Mouse (Mus musculus) right cerebral cortex, postnatal 4 days (tissue): ENCODE measurements around the gene Mgarp.
"Not testable (repeated sequence)": the region's sequence is repeated elsewhere in the genome, so short reads cannot be mapped to it uniquely, and the experiment has no call there.

Experiments used
- DNase-seq: peaks from one replicate; pipeline ENCODE4 v3.0.0-alpha.2; 2022

Gene Mgarp

DNA sequence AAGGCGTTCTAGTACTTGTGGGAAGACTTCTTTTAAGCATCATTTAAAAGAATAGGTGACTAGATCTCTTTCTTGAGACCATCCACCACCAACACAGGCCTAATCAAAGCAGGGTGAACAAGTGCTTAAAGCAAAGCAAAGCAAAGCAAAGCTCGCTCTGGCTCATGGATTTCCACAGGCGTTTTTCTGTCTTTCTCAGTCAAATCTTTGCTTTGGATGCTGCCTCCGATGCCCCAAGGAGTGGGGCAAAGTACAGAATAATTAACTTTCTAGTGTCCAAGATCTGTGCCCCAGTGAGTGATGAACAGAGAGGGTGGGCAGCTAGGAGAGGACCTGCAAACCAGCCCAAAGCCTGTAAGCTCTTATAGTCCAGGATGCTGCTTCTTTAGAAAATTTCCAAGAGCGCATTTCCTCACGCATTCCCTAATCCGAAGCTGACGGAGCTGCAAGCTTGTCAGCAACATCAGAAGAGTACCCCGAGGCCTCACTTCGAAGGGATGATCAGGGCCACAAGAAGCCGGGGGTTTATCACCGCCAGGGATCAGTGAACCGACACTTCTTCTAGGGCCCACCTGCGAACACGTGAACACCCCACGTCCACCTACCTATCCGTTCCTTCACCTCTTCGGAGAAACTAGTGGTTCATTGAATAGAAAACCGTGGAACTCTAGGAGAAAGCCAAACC is 935 bp downstream of the Mgarp start:
- no peak for DNase-seq

DNA sequence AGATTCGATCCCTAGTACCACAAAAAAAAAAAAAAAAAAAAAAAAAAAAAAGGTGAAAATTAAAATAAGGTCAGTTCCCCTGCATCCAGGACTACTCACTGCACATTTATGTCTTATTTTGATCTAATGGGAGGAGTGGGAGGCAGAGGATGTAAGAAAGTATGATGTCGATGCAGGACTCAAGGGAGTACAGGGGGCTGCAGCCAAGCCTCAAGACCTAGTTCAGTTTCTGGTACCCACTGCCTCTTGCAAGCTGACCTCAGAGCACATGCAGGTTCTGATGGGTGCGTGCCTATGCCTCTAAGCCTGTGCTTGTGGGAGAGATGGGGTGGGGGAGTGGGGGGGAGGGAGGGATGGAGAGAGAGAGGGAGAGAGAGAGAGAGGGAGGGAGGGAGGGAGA is 1.7 kb downstream of the Mgarp start:
- DNase-seq: no peak

DNA sequence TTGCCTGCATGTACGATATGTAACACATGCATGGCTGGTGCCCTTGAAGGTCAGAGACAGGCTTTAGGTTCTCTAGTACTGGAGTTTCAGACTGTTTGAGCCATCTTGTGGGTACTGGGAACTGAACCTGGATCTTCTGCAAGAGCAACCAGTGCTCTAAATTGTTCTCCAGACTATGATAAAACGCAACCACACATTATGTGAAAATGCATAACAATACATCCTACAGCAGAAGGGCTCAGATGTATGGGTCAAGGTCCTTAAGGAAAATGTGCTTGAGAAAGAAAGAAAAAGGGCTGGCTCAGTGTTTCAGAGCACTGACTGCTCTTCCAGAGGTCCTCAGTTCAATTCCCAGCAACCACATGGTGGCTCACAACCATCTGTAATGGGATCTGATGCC is 2.9 kb downstream of the Mgarp start:
- no peak for DNase-seq

DNA sequence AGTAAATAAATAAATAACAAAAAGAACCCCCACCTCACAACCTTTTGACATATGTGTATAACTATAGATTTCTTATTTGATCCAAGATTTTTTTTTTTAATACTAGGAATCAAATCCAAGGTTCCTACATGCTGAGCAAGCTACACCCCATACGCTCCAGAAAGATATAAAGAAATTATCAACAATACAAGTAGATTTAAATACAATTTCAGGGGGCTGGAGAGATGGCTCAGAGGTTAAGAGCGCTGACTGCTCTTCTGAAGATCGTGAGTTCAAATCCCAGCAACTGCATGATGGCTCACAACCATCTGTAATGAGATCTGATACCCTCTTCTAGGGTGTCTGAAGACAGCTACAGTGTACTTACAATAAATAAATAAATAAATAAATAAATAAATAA is 3.5 kb downstream of the Mgarp start:
- not testable (repeated sequence) for DNase-seq

DNA sequence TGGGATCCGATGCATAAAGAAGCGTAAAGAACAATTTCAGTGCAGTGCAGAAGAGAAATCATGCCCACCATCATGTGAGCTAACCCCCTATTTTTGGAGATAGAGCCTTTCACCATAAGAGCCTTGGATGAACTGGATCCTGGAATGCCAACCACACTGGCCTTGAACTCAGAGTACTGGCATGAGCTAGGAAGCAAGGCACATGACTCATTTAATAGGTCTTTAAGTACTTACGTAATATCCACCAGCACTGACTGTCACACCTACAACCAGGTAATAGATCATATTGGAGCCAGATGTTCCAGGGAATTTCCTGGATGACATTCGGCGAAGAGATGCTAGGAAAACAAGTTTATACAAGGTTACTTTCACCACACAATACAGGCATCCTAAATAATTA is 4.9 kb downstream of the Mgarp start:
- no peak for DNase-seq

DNA sequence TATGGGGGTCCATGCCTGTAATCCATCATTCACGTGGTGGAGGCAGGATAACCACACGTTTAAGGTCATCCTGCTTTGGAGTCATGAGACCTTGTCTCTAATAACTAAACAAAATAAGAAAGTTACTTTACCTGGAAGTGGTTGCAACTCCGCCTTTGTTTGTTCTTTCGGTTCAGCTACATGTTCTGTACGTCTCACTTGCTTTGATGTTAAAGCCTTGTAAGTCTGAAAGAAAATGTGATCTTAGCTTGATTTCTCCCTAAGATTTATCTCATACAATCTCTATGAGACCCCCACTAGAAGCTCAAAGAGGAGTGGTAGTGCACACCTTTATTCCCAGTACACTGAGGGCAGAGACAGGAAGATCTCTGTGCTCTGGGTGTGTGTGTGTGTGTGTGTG is 5.4 kb downstream of the Mgarp start:
- DNase-seq: no peak

DNA sequence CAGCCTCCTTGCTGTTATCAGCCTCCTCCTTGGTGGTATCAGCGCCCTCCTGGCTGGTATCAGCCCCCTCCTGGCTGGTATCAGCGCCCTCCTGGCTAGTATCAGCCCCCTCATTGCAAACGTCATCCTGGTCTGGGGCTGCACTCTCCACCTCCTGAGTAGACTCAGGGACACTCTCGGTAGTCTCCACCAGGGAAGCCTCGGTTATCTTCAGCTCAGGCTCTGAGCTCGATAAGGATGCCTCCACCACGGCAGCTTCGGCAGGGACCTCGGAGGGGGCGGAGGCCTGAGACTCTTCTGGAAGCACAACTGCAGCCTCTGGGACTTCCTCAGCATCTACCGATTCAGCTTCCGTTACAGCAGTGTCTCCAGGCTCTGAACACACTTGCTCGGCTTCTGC is 7.6 kb downstream of the Mgarp start:
- DNase-seq: no peak

DNA sequence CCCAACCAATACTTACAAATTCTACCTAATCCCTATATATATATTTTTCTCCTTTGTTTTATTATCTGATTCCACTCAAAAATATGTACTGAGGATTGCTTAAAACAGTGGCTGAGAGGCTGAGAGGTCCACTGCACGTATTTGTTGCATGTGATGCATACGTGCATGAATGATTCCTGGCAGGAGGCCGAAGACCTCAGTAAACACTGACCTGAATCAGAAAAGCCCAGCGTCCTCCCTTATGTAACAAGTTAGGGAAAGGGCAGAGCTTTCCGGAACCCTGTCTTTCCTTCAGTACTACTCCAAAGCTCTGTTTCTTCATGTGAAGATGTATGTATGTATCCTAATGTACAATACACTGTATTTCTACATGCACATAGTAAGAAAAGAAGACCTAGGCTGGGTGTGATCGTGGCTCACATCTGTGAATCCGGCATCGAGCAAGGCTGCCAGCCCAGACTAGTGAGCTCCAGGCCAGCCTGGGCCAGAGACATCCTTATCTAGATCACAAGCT is 8.6 kb downstream of the Mgarp start:
- no peak for DNase-seq

DNA sequence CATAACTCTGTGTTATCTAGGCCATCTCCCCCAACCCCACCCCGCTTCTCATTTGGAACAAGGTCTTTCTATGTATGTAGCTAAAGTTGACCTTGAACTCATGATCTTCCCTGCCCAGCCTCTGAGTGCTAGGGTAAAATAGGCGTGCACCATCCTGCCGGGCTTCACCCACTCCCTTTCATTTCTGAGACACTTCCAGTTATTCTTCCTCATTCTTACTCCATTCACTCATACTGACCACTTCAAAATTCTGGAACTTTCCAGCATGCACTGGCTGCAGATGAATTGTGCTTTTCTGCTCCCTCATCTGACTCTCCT is 9.4 kb downstream of the Mgarp start:
- no peak for DNase-seq

DNA sequence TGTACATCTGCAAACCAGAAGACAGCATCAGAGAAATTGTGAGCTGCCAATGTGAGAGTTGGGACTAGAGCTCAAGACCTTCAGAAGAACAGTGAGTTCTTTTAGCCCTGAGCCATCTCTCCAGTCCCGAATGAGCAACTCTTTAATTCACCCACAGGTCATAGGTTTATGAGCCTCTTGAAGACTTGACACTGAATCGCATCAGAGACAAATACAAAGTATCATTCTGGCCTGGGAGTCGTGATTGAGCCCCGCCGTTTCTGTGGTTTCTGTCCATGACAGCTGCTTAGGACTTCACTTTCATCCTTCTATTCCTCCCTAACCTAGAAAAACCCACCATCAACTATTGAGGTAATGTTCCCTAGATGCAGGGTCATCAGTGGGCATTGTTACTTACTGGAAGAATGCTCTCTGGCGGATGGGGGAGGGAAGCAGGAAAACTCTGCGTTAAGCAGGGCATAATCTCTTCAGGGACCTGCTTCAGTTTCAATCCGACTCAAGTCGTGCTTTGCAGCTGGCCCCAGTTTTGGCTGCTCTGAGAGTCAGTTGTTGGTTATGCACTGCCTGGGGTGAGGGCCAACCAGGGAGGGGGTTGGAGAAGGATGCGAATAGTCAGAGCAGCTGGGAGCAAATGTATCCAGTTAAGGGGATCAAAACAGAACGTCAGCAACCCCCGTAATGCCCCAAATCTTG is 10.0 kb downstream of the Mgarp start:
- no peak for DNase-seq

DNA sequence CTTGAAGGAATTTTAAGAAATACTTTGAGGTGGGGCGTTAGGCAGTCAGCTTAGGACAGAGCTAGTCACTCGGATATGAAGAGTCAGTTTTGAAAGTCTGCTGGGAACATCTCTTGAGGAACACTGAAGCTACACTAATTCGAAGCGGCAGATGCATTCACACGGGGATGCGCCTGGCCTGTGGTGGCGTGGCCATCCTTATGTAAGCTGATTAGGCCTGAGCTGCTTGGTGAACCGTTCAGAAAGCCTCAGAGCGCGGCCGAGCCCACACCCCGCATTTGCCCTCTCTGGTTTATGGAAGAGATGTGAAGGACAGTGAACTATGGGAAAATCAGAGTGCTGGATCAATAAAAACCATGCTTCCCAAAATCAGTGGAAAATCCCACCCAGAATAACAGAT is 13.1 kb downstream of the Mgarp start:
- DNase-seq: no peak

DNA sequence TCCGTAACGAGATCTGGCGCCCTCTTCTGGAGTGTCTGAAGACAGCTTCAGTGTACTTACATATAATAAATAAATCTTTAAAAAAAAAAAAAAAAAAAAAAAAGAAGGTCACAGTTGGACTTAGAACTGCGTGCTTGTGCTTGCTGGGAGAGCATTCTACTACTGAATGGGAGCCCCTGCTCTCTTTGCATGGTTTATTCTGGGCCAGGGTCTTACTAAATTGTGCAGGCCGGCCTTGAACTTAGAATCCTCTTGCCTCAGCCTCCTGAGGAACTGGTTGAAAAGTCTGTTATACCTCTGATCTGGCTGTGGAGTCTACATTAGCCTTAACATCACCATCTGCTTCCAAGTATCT is 15.9 kb downstream of the Mgarp start:
- DNase-seq: no peak

DNA sequence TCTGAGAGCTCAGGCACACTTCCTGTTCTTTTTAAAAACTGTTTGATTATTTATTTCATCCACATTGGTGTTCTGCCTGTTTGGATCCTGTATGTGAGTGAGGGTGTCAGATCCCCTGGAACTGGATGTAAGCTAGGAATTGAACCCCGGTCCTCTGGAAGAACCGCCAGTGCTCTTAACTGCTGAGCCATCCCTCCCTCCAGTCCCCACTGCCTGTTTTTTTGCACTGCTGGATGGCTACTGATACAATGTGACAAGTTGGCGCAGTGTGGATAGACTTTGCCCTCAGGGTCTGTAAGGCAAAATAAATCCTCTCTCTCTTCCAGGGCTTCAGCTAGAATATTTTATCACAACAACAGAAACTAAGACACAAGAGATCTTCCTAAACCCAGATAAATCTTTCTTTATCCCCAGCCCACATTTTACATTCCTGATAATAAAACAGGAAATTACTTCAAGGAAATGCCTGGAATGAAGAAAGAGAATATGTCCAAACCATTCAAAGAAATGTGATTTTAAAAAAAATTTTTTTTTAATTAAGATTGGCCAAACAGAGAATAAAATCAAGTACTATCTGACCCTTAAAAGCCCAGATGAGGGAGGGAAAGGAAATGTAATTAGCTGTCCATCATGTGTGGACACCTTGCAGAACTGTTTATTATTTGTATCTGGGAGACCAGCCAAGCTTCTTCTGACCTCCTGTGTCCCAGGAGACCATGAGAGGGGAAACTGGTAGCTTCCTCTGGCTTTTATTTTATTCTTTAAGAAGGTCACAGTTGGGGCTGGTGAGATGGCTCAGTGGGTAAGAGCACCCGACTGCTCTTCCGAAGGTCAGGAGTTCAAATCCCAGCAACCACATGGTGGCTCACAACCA is 16.5 kb downstream of the Mgarp start:
- DNase-seq: no peak

DNA sequence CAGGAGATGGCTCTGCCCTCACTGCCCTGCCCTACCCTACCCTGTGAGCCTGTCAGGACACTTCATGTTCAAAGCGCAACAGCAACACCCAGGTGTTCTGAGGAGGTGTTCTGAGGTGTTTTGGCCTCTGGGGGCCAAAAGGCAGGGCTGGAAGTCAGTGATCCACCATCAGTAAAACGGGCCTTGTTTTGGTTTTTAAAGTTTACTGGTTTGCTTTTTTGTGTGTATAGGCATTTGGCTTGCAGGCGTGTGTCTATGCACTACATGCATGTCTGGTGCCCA is 17.9 kb downstream of the Mgarp start:
- DNase-seq: no peak

DNA sequence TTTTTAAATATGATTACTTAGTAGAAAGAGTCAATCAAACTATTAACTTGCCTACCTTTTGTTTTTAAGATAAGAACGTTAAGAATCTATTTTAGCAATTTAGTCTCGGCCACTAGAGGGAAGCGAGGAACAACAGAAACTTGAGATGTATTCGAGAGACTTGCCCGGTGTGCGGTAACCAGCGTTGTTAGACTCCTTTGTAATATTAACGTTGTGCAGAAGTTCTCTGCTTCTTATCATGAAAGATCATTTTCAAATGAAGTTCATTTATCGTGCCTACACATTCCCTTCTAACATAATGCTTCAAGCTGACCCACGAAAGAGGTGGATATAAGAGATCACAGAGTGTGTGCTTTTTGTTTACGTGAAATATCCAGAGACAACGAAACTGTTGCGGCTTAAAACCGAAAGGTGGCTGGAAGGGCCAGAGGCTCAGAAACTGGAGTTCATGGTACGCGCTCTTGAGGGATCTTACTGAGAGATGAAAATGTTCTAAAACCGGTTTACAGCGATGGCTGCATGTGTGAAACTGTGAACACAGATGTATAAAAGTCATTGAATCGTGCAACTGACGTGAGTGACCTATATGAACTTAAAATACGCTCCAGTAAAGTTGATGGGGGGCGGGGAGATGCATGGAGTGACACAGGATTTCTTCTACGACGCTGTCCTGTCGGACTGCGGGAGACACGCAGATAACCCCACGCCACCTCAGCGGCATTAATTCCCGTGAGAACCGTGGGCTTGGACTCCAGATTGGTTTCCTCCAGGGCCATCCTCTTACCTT is 18.5 kb downstream of the Mgarp start:
- DNase-seq: no peak

DNA sequence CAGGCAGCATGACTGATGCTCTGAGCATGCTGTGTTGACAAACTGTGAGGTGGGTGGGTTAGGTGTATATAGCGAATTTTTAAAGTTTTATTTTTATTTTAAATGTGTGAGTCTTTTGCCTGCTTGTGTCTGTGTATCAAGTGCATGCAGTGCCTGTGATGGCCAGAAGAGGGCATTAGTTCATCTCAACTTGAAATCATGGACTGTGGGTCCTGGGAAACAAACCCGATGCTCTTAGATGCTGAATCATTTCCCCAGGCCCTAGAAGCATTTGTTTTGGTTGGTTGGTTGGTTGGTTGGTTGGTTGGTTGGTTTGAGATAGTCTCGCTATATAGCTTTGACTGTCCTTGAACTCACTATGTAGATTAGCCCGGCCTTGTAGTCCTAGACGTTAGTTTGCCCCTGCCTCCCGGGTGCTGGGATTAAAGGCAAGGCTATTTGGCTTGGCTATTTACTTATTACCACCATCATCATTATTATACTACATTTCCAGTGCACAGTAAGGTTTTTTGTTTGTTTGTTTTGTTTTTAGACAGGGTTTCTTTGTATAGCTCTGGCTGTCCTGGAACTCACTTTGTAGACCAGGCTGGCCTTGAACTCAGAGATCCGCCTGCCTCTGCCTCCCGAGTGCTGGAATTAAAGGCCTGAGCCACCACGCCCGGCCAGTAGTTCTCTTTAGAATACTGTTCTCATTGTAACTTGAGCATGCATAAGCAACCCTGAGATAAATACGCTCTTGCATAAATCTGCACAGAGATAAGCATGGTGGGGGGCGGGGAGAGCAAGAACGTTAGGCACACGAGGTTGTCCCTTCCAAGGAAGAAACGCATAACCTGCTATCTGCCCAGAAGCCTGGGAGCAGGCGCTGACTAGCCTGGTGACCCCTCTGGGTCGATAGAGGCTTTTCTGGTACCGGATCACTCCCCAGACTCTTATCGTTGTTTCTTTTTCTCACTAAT is 21.0 kb downstream of the Mgarp start:
- peak; percentile 42 for DNase-seq

DNA sequence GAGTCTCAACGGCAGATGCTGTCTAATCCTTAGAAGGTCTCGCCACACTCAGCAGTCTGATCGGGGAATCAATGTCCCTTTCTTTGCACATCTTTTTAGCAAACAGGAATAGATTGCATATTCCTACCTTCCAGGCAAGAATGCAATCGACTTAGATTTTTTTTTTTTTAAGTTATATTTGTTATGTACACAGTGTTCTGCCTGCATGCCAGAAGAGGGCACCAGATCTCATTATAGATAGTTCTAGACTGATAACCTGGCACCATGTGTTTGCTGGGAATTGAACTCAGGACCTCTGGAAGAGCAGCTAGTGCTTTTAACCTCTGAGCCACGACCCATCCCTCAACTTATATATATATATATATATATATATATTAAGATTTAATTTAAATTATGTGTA is 23.0 kb downstream of the Mgarp start:
- no peak for DNase-seq

DNA sequence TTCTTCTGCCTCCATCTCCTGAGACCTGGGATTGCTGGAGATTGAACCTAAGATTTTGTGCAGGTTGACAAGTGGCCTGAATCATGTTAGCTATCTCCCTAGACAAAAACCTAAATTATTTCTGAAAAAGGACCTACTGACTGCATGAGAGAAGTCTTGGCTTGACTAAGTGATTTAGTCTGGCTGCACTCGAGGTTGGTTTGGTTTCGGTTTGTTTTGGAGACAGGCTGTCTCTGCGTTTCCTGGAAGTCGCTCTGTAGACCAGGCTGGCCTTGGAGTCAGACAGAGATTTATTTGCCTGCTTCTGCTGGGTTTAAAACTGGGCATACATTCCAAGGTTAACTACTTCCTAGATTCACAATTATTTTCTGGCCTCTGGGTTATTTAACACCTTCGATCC is 23.7 kb downstream of the Mgarp start:
- DNase-seq: no peak

DNA sequence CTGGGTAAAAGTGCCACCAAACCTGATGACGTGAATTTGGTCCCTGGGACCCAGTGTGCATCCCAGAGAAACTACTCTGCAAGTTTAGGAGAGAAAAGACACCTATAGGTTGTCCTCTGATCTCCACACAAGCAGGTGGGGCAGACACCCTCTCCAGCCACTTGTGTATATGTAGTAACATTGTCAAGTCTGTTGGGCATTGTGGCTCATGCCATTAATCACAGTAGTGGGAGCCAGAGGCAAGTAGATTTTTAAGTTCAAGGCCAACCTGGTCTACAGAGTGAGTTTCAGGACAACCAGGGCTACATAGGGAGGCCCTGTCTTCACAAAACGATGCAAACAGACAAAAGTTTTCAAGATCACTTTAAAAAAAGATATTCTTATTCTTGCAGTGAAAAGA is 24.7 kb downstream of the Mgarp start:
- no peak for DNase-seq

DNA sequence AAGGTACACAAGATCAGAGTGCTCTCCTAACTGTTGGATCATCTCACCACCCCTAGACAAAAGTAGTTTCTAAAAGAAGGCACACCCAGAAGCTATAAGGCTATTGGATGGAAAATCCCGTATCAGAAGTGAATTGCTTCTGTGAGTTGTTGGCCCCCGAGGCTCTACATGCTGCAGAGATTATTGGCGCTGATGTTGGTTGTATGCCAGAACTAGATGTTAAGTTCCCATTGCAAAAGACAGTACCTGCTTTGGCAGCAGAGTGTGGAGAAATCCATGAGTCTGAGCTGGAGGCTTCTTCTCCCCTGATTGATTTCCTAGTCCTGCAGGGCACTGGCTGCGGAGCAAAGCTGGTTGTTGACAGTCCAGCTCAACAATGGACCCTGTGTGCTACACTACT is 28.5 kb downstream of the Mgarp start:
- no peak for DNase-seq

DNA sequence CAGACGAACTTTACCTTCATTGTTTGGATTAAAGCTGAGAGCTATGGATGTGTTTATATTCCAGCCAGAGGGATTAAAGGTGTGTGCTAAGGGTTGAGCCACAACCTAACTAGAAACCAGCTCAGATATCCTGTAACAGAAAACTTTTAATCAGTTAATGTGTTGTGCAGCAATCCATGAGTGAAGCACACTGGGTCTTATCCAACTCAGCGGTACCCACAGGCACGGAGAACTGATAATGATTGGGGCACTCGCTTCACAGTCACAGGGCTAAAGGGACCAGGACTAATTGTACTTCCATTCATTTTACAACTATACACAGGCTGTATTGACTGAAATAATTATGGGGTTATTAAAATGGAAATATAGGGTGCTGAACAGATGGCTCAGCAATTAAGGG is 29.6 kb downstream of the Mgarp start:
- no peak for DNase-seq

DNA sequence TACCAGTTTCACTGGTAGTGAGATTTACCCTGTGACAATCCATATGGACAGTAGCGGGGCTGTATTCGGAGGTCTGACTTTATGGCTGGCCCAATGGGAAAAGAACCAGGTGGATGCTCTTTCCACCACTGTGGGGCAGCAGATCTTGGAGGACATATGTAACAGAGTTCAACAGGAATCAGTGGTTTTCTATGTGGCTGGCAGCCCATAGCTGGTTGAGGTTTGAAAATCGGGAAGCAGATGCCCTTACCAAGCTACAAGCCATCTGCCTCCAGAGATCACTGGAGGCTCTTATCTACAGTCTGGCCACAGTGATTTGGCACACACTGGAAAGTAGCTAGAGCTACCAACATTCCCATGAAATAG is 31.0 kb downstream of the Mgarp start:
- DNase-seq: no peak
